Mouse (Mus musculus): Measurements from ENCODE around the gene Vrk1. TPM values are rescaled to one million over a fixed set of nuclear protein-coding genes. Genes with fewer than 3 reads are reported as not detected.

Gene Vrk1
- total RNA-seq, 2 experiments from 2014 or later = 33.5 to 37.9 TPM

DNA sequence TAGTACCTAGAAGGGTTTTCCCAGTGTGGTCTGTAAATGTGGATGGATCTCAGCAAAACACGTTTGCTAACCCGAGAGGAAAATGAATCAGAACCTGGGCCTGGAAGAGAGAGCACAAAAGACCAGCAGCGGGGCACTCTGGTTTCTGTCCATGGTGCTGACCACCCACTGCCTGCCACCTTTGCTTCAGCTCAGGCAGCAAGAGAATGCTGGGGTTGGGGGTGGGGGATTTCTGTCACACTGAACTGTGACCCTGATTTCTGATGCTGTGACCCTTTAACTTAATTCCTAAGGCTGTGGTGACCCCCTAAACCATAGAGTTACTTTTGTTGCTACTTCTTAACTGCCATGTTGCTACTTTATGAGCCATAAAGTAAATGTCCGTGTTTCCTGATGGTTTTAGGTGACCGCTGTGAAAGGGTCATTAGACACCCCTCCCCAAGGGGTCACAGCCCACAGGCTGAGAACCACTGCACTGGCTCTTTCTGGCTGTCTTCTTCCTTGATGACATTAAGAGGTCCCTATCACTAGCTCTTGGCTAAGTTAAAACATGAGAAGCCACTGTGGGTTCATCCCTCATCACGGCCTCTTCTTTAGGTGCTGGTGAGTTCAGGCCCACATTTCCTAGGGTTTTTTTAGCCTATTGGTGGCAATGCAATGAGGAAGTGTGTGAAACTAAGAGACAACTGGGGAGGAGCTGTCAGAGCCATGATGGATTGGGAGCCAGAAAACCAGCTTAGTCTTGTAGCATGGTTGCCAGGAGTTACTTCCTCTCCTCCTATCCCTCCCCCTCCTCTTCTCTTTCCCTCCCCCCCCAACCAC lies 105.3 kb downstream of the Vrk1 start:
- DNase-seq (ENCODE audit: low spot score in 2 of 2) = peak in 1 of 2 experiments; percentile 20

DNA sequence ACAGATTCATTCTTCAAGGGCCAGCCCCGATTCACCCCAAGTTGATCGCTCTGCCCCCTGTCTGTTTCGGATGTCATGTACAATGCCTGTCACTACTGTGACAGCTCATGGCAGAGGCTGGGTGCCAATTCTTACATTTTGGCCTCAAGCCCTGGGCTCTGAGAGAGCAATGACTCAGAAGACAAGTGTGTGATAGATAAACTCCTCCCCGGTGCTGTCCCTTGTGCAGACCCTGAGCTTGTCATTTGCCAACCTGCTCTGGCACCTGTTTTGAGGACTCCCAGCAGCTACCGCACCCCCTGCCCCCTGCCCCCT lies 105.8 kb downstream of the Vrk1 start:
- DNase-seq (ENCODE audit: low spot score in 2 of 2) = peak in 1 of 2 experiments; percentile 8

DNA sequence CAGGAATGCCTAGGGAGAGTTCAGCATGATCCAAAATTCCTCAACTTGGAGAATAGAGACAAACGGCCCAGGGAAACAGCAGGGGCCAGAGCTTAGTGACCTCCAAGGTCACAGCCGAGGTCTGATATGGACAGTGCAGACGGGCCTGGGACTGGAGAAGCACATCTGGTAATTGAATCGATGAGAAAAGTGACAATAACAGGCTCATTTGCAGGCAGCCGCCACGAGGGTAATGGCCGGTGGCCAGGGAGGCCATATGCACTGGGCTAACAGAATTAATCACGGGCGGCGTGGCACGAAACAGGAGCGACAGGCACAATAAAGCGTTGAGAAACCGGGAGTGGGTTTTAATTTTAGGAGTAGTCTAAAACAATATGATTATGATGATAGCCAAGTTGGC lies 113.2 kb downstream of the Vrk1 start:
- no peak for DNase-seq (ENCODE audit: low spot score in 2 of 2)

DNA sequence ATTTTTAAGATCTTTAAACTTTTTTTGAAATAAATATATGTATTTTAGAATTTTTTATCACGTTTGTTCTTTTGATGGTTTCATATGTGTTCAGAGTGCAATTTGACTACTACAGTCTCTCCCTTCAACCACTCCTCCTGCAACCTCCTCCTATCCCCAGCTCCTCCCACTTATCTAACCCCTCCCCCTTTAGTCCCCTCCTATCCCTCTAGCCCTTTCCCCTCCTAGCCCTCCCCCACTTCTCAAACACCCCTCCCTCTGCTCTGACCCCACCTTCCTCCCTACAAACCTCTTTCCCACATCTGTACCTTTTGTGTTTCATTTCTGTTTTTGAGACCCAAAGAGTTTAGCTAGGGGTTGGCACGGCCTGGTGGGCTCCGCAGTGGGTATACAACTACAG lies 114.6 kb downstream of the Vrk1 start:
- DNase-seq (ENCODE audit: low spot score in 2 of 2) = no peak

Other genes starting within 250 kb of the Vrk1 start
- 100 to 1,000 TPM; 188 to 210 TPM for gene Papola, start 225.5 kb upstream of the Vrk1 start, total RNA-seq (2021)